Mouse (Mus musculus) midbrain, embryonic 14.5 days (tissue): ENCODE results near the gene Arhgap18. TPM values are rescaled to one million over a fixed set of nuclear protein-coding genes. Genes with fewer than 3 reads are reported as not detected.

Experiments used
- ATAC-seq: fragments of 200-750 bp; cut with Nextera tagmentation; 2 replicates; pipeline ENCODE4 v1.8.0; 2017; ENCODE audit warnings: moderate number of reproducible peaks, moderate library complexity; ENCODE audit not compliant: low FRiP score, low TSS enrichment
- DNase-seq: peaks from one replicate; pipeline ENCODE4 v3.0.0-alpha.2; 2015
- H3K27ac ChIP-seq: fragments of 300-500 bp; sonication (generic); replicated peaks from 2 replicates; pipeline ENCODE4 v1.5.1; 2014; ENCODE audit warnings: mild to moderate bottlenecking, low read depth, low read length, moderate library complexity
- H3K27me3 ChIP-seq: fragments of 300-500 bp; sonication (generic); 2 replicates; pipeline ENCODE4 v1.6.1; 2014; ENCODE audit warnings: low read length, control low read depth, mixed read lengths; ENCODE audit not compliant: control insufficient read depth, insufficient read depth
- H3K36me3 ChIP-seq: fragments of 300-500 bp; sonication (generic); 2 replicates; pipeline ENCODE4 v1.6.1; 2014; ENCODE audit warnings: low read length, control low read depth; ENCODE audit not compliant: control insufficient read depth, insufficient read depth
- H3K4me1 ChIP-seq: fragments of 300-500 bp; sonication (generic); 2 replicates; pipeline ENCODE4 v1.6.1; 2014; ENCODE audit warnings: mild to moderate bottlenecking, antibody characterized with exemption, low read length, control low read depth; ENCODE audit not compliant: control insufficient read depth, insufficient read depth
- H3K4me2 ChIP-seq: fragments of 300-500 bp; sonication (generic); 2 replicates; pipeline ENCODE4 v1.6.1; 2014; ENCODE audit warnings: mild to moderate bottlenecking, low read length, moderate library complexity
- H3K4me3 ChIP-seq: fragments of 300-500 bp; sonication (generic); replicated peaks from 2 replicates; pipeline ENCODE4 v1.5.1; 2014; ENCODE audit warnings: low read depth, low read length
- H3K9ac ChIP-seq: fragments of 300-500 bp; sonication (generic); replicated peaks from 2 replicates; pipeline ENCODE4 v1.6.1; 2014; ENCODE audit warnings: mild to moderate bottlenecking, low read length, moderate library complexity
- H3K9me3 ChIP-seq: fragments of 300-500 bp; sonication (generic); 2 replicates; pipeline ENCODE4 v1.6.1; 2016; ENCODE audit warnings: low read length, control low read depth, mixed read lengths; ENCODE audit not compliant: control insufficient read depth
- WGBS: fragments of 180-500 bp; shearing (Covaris S2); extraction: QIAGEN DNeasy Blood & Tissue Kit; methylation state at CpG from one replicate; pipeline ENCODE4 v1.1.7; 2014; 5-methylcytosine and 5-hydroxymethylcytosine counted together
- polyA plus RNA-seq: library from polyadenylated mRNA; unstranded; fragments of >200 nt; fragmentation: Nextera tagmentation; extraction: Ambion mirVana; gene quantifications from 2 replicates; pipeline ENCODE4 v1.2.1, GENCODE M21; 2014

Arhgap18 gene
- polyA plus RNA-seq, 1 experiment from 2014 or later, result 15.9 TPM

DNA sequence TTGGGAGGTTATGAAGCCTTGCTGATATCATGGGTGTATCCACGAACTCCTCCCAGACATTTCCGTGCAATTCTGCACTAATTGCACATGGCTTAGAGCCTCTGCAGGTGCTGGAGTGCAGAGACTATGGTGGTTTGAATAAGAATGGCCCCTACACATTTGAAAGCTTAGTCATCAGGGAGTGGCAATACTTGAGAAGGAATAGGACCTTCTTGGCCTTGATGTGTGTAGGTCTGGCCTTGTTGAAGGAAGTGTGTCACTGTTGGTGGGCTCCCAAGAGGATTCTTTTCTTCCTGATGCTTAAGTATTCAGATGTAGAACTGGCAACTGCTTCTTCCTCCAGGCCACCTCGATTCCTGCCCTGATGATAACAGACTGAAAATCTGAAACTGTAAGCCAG, 205.3 kb downstream of the Arhgap18 start:
- H3K27me3 ChIP-seq, result no peaks in the 10 kb centered on the region
- H3K4me1 ChIP-seq, result no peaks in the 10 kb centered on the region
- no peaks in the 10 kb centered on the region for H3K36me3 ChIP-seq
- no peak for DNase-seq
- no peak overlapping the region for H3K4me3 ChIP-seq
- no peak overlapping the region for H3K9ac ChIP-seq
- ATAC-seq, result no peak
- 80% methylated on average over 3 of the region's 3 CpGs for WGBS
- H3K4me2 ChIP-seq, result no peak overlapping the region
- no peak overlapping the region for H3K27ac ChIP-seq
- H3K9me3 ChIP-seq, result no peaks in the 10 kb centered on the region
